Mouse (Mus musculus) spleen, adult 2 months (tissue): ENCODE data around the gene Pom121l2.

ENCODE experiments used
- CTCF ChIP-seq: fragments of 200-500 bp; IDR thresholded peaks from 2 replicates; pipeline ENCODE4 v1.5.1; 2011; ENCODE audit warnings: mild to moderate bottlenecking, inconsistent platforms; ENCODE audit not compliant: insufficient read depth, insufficient read length, insufficient replicate concordance; ENCODE audit errors: extremely low read depth
- POLR2A ChIP-seq: fragments of 200-500 bp; IDR thresholded peaks from 2 replicates; pipeline ENCODE4 v1.6.1; 2011; ENCODE audit warnings: low read depth, low read length, inconsistent platforms

DNA sequence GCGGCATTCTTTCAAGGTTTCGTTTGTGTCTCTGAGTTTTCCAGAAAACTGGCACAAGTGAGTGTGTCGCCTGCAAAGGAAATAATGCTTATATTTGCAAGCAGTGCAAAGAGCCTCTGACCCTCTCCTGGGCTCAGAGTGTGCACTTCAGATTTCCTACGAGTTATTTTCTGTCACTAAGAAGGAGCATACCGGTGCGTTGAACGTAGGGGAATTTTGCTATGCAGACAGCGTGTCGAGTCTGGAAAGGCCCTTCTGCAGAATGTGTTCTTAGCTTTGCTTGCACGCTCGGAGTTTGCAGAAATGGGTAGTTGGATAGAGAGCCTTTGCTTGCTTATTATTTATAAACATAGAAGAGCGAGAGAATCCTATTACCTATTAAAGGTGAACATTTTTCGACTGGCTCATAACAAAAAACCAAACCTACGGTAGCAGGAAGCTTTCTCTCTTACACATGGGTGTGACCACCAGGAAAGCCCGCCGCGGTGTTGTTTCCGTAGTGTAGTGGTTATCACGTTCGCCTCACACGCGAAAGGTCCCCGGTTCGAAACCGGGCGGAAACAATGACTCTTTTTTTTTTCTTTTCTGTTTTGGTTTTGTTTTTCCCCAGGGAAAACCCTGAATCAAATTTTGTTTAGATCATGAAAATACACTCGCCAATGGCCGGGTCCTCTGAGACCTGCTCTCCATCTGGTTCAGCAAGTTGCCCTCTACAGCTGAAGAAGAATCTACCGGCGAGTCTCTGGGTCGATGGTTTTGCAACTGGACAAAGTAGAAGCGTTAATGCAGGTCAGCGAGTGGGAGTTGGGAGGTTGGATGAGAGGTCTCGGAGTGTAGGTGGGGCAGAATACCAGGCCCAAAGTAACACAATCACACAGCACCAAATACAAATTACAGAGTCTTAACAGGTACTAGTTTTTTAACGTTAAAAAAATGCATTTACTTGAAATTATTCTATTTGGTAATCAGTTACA is 45.4 kb downstream of the Pom121l2 start:
- TF ChIP-seq CTCF (no peak), POLR2A (no peak)
